Mouse (Mus musculus): ENCODE results near the gene Slc23a4.

- TF ChIP-seq TAL1 (IDR thresholded peaks at IDR 0.05; ENCODE audit: low read length) (no peak), GATA1 (IDR thresholded peaks at IDR 0.05; ENCODE audit: low read length) (no peak)
Measured at GRCm38 (mm10) chr6:34921941-34922340, 66.3 kb downstream of the Slc23a4 start.
